Mouse (Mus musculus) intestine, postnatal 0 days (tissue): ENCODE results near the gene Arhgap8. TPM values are rescaled to one million over a fixed set of nuclear protein-coding genes. Genes with fewer than 3 reads are reported as not detected.

ENCODE experiments used
- ATAC-seq: fragments of 200-750 bp; cut with Nextera tagmentation; 2 replicates; pipeline ENCODE4 v1.8.0; 2017; ENCODE audit warnings: mild to moderate bottlenecking, moderate TSS enrichment, moderate library complexity
- H3K27ac ChIP-seq: fragments of 300-500 bp; sonication (generic); 2 replicates; pipeline ENCODE4 v1.5.1; 2014; ENCODE audit warnings: mild to moderate bottlenecking, low read depth, low read length, moderate library complexity
- H3K27me3 ChIP-seq: fragments of 300-500 bp; sonication (generic); replicated peaks from 2 replicates; pipeline ENCODE4 v1.6.1; 2014; ENCODE audit warnings: low read length, mixed read lengths; ENCODE audit not compliant: control insufficient read depth, insufficient read depth
- H3K36me3 ChIP-seq: fragments of 300-500 bp; sonication (generic); 2 replicates; pipeline ENCODE4 v1.6.1; 2014; ENCODE audit warnings: mild to moderate bottlenecking, moderate library complexity; ENCODE audit not compliant: control insufficient read depth, insufficient read depth
- H3K4me1 ChIP-seq: fragments of 300-500 bp; sonication (generic); replicated peaks from 2 replicates; pipeline ENCODE4 v1.6.1; 2014; ENCODE audit warnings: antibody characterized with exemption, low read length, mixed read lengths; ENCODE audit not compliant: control insufficient read depth, insufficient read depth
- H3K4me2 ChIP-seq: fragments of 300-500 bp; sonication (generic); replicated peaks from 2 replicates; pipeline ENCODE4 v1.6.1; 2014; ENCODE audit warnings: low read depth, mild to moderate bottlenecking, moderate library complexity
- H3K4me3 ChIP-seq: fragments of 300-500 bp; sonication (generic); 2 replicates; pipeline ENCODE4 v1.5.1; 2014; ENCODE audit warnings: low read depth, low read length
- H3K9ac ChIP-seq: fragments of 300-500 bp; sonication (generic); 2 replicates; pipeline ENCODE4 v1.6.1; 2014; ENCODE audit warnings: mild to moderate bottlenecking, low read depth, low read length
- H3K9me3 ChIP-seq: fragments of 300-500 bp; sonication (generic); 2 replicates; pipeline ENCODE4 v1.6.1; 2016; ENCODE audit warnings: mixed run types; ENCODE audit not compliant: control insufficient read depth
- CTCF ChIP-seq: sonication (generic); IDR thresholded peaks from 2 replicates; pipeline ENCODE4 v1.5.1; 2016; ENCODE audit warnings: low read depth, mild to moderate bottlenecking, control low read depth, antibody characterized with exemption, moderate library complexity
- WGBS: fragments of 180-500 bp; shearing (Covaris S2); extraction: QIAGEN DNeasy Blood & Tissue Kit; methylation state at CpG from one replicate; pipeline ENCODE4 v1.1.7; 2014; 5-methylcytosine and 5-hydroxymethylcytosine counted together
- polyA plus RNA-seq: library from polyadenylated mRNA; unstranded; fragments of >200 nt; fragmentation: Nextera tagmentation; extraction: Ambion mirVana; gene quantifications from 2 replicates; pipeline ENCODE4 v1.2.1, GENCODE M21; 2015

Gene Arhgap8
- polyA plus RNA-seq, 1 experiment from 2014 or later, result 10.6 TPM

DNA sequence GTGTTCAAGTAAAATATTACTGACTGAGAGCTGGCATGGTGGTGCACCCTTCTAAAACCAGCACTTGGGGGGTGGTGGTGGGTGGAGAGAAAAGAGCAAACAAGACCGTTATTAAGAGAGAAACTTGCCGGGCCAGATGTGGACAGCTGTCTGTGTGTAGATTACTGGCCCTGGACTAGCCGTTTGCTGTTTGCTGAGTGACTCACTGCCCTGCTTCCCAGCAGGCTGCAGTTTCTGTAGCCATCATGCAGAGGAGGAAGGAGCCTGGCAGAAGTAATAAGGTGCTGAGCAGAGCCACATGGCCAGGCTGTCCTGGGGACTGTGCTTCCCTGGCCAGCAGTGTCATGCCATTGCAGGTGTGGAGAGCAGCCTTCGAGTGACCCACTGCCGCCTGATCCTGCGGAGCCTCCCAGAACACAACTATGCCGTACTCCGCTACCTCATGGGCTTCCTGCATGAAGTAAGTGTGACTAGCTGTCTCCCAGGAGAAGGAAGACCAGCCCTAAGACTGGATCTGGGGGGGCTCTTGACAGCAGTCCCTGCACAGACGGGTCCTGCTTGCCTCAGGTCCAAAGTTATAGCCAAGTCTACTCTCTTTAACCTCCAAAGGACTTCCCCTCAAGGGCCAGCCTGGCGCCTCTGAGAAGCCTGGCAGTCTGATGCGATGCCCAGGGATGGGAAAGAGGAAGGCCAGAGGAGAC, 49.9 kb downstream of the Arhgap8 start:
- H3K27ac ChIP-seq, result no peak overlapping the region
- 64% methylated on average over 11 of the region's 11 CpGs for WGBS
- ATAC-seq, result 0 out of 2 replicates have a peak, but pooled peaks have one; percentile 16

DNA sequence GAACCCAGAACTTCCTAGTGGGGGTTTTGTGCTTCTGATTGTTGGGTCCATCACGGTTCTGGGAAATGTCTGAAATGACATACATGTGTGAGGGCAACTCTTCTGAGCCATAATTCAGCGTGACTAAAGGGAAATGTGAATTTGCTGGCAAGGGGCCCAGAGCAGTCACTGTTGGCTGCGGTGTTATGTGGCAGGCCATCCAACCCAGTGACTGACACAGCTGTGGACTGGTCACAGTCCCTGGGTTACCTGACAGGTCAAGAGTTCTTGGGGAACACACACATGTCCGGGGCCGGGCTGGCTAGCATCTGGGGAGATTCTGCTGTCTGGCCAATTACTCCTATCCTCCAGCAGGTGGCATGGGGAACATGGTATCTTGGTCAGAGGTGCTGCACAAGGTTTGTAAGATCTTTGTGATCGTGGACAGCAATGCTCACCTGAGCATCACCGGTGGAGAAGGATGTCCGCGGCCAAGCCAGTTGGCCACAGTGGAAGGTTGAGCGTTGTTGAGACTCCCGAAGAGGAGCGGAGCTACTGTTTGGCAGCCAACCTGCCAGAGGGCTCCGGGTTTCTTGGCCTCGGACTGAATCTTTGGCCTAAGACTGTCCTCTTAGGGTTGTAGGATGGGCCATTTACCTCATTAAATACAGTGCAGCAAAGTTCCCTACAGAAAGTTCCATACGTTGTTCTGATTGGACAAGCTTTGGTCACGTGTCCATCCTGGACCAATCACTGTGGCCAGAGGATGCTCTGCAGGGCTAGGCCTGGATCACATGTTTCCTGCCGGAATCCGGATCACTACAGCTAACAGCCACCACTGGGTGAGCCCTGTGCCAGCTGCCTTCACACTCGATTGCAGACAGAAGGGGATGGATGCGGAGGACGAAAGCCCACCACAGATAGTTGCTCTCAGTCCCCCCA, 52.6 kb downstream of the Arhgap8 start:
- no peak overlapping the region for H3K4me3 ChIP-seq
- no peak overlapping the region for H3K9ac ChIP-seq
- H3K4me2 ChIP-seq, result no peak overlapping the region
- ATAC-seq, result no peak
- H3K36me3 ChIP-seq, result no peaks in the 10 kb centered on the region
- peak; percentile 71 for TF ChIP-seq CTCF
- H3K27me3 ChIP-seq, result no peaks in the 10 kb centered on the region
- no peaks in the 10 kb centered on the region for H3K4me1 ChIP-seq
- 80% methylated on average over 21 of the region's 21 CpGs for WGBS
- no peaks in the 10 kb centered on the region for H3K9me3 ChIP-seq
- H3K27ac ChIP-seq, result no peak overlapping the region

More for the DNA sequence above, 49.9 kb downstream of the Arhgap8 start:
- H3K4me1 ChIP-seq, result no peaks in the 10 kb centered on the region
- H3K36me3 ChIP-seq, result no peaks in the 10 kb centered on the region
- TF ChIP-seq CTCF, result no peak
- no peak overlapping the region for H3K9ac ChIP-seq
- no peaks in the 10 kb centered on the region for H3K27me3 ChIP-seq
- no peak overlapping the region for H3K4me3 ChIP-seq
- H3K4me2 ChIP-seq, result no peak overlapping the region
- H3K9me3 ChIP-seq, result no peaks in the 10 kb centered on the region

- WGBS, result 57% methylated on average over 20 of the region's 20 CpGs
- no peak for TF ChIP-seq CTCF
- Histone ChIP-seq H3K4me2 (no peak overlapping the region), H3K9ac (no peak overlapping the region), H3K36me3 (no peaks in the 10 kb centered on the region), H3K27me3 (no peaks in the 10 kb centered on the region), H3K9me3 (no peaks in the 10 kb centered on the region), H3K27ac (no peak overlapping the region), H3K4me1 (no peaks in the 10 kb centered on the region), H3K4me3 (no peak overlapping the region)
- ATAC-seq, result no peak
Measured at GRCm38 (mm10) chr15:84775421-84776174, 55.7 kb downstream of the Arhgap8 start.

- no peaks in the 10 kb centered on the region for H3K36me3 ChIP-seq
- ATAC-seq, result no peak
- no peak overlapping the region for H3K4me3 ChIP-seq
- no peak overlapping the region for H3K27ac ChIP-seq
- no peaks in the 10 kb centered on the region for H3K9me3 ChIP-seq
- H3K27me3 ChIP-seq, result no peaks in the 10 kb centered on the region
- TF ChIP-seq CTCF, result no peak
- H3K9ac ChIP-seq, result no peak overlapping the region
- H3K4me2 ChIP-seq, result no peak overlapping the region
- 58% methylated on average over 5 of the region's 5 CpGs for WGBS
- H3K4me1 ChIP-seq, result no peaks in the 10 kb centered on the region
Measured at GRCm38 (mm10) chr15:84778587-84778986, 58.7 kb downstream of the Arhgap8 start.

DNA sequence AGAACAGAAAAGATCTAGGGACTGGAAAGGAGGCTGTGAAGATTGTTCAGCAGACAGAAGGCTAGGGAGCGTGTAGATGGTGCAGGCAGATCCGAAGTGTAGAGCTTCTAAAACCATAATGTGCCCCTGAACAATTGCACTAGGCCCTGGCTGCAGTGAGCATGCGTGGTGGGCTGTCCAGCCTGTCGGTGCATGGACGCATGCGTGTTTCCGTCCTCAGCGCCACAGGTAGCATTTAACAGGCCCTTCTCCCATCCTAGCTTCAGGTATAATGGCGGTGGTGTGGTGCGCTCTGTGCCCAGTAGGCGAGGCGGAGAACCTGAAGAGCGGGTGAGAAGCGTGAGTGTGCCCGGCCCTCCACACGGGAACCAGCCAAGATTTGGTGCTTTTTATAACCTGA, 65.0 kb downstream of the Arhgap8 start:
- Histone ChIP-seq H3K36me3 (0 out of 2 replicates have a peak, but pooled peaks cover 4% of the 10 kb centered on the region), H3K4me1 (no peaks in the 10 kb centered on the region), H3K27me3 (no peaks in the 10 kb centered on the region), H3K27ac (no peak overlapping the region), H3K4me3 (no peak overlapping the region), H3K4me2 (no peak overlapping the region), H3K9ac (no peak overlapping the region), H3K9me3 (no peaks in the 10 kb centered on the region)
- no peak for ATAC-seq
- WGBS, result 97% methylated on average over 16 of the region's 16 CpGs
- TF ChIP-seq CTCF, result no peak

DNA sequence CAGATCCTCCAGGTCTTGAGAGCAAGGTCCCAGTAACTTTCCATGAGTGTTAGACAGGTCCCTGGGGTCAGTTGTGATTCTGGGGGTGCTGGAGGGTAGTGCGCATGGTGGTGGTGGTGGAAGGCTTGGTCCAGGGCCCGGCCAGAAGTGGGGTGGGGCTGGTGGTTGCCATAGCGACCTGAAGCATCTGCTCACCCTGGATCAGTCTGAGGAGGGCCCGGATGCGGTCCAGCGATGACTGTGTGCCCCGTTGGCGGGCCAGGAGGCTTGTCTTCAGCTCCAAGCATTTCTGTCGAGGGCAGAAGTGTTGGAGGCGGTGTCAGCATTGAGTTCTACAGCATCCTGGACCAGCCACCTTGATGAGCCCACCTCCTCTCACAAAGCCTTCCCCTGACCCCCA, 67.3 kb downstream of the Arhgap8 start:
- H3K27ac ChIP-seq, result no peak overlapping the region
- H3K36me3 ChIP-seq, result 0 out of 2 replicates have a peak, but pooled peaks cover 4% of the 10 kb centered on the region
- H3K4me3 ChIP-seq, result no peak overlapping the region
- WGBS, result 85% methylated on average over 10 of the region's 10 CpGs
- no peak for TF ChIP-seq CTCF
- H3K27me3 ChIP-seq, result no peaks in the 10 kb centered on the region
- no peak overlapping the region for H3K9ac ChIP-seq
- no peak overlapping the region for H3K4me2 ChIP-seq
- ATAC-seq, result no peak
- H3K4me1 ChIP-seq, result no peaks in the 10 kb centered on the region
- H3K9me3 ChIP-seq, result no peaks in the 10 kb centered on the region
